Mouse (Mus musculus) megakaryocyte-erythroid progenitor cell, adult 5-6 weeks (primary cell): ENCODE data around the gene Car5b. TPM values are rescaled to one million over a fixed set of nuclear protein-coding genes. Genes with fewer than 3 reads are reported as not detected.

Experiments used
- ATAC-seq: replicated peaks from 2 replicates; pipeline ENCODE4 v1.8.0; 2016; ENCODE audit warnings: mild to moderate bottlenecking, inconsistent platforms; ENCODE audit not compliant: severe bottlenecking, poor library complexity, low FRiP score, low TSS enrichment
- total RNA-seq, 2 experiments: library from RNA; stranded (forward) in 1 of 2; stranded (reverse) in 1 of 2; fragments of 200-1000, 215-1000 nt in 1 of 2; fragments of >200 nt in 1 of 2; fragmentation: Nextera tagmentation in 1 of 2; gene quantifications; 2 replicates each; pipeline ENCODE4 v1.2.3; 2014 to 2017

Car5b gene
- total RNA-seq (2014; fragmentation: Nextera tagmentation) (0.17 TPM in 1 of 2 replicates, not detected in the other), total RNA-seq (2017) (0.47 and 1.4 TPM in 2 replicates)

DNA sequence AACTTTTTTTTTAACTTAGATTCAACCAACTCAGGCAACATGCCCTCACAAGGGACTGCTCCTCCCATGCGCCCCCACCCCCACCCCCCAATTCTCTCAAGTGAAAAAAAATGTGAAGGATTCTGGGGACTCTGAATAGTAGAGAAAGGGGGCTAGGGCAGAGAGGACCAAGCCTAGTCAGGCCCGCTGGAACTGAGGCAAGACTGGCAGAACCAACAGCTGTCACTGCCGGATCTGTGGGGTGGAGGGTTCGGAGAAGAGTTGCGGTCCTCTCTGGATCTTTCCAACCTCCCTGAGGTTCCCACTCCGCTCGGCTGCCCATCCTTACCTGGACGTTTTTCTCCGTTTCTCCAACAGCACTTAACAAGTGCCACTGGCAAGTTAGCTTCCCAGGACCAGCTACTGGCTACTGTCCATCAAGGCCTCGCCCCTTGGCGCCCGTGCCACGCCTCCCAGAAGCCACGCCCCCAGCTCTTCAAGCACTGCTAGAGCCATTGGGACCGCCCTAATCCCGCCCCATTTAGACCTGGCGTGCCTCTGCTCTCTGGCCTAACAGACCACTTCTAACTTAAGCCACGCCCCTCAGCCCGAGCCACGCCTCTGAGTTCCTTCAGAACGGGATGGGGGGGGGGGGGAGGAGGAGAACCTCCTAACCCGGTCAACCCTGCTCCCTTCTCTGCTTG, at the start of gene Car5b:
Gene Car5b (minus strand): TSS at position 391 of the 683 bp plus-strand sequence.
- peak; percentile 100 for ATAC-seq

GRCm38 (mm10) chrX:164076040-164076775, 48.4 kb upstream of the Car5b start, which contains the start of gene Siah1b:
Gene Siah1b (minus strand): TSS chrX:164076493.
- ATAC-seq: peak; percentile 98

- no peak for ATAC-seq
Observed at GRCm38 (mm10) chrX:164068968-164069367, 41.2 kb upstream of the Car5b start.

DNA sequence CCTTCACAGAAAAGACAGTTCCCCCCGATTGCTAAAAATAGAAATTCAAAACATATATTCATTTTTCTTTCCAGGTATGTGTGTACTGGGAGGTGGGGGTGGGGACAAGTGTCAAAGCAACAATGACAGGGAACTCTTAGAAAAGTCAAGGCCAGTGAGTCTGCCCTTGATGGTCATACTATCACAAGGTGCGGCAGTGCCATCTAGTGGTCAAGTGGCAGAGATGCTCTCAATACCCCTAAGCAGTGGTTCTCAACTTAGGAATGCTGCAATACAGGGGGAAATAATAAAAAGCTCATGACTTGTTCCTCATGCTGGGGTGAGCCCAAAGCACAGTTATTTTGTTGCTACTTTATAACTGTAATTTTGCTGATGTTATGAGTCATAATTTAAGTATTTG, 38.4 kb upstream of the Car5b start:
- peak; percentile 95 for ATAC-seq

GRCm38 (mm10) chrX:164059070-164059469, 31.3 kb upstream of the Car5b start:
- ATAC-seq: no peak

DNA sequence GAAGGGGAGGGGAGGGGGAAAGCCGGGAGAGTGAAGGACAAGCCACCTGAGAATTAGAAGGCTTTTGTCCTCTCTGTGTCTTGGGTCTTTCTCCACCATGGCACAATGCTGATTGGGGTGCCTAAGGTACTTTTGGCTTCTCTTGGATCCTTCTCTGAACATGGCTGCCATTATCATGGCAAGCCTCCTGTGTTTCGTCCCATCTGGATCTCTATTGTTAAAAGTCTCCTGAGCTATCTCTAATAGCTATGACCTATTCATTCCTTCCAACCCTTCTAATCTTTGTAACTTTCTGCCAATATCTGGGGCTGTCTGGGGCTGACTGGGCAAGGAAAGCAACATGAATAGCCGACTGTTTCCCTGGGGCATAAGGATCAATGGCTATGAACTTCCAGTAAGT, 30.7 kb upstream of the Car5b start:
- ATAC-seq: peak; percentile 79

DNA sequence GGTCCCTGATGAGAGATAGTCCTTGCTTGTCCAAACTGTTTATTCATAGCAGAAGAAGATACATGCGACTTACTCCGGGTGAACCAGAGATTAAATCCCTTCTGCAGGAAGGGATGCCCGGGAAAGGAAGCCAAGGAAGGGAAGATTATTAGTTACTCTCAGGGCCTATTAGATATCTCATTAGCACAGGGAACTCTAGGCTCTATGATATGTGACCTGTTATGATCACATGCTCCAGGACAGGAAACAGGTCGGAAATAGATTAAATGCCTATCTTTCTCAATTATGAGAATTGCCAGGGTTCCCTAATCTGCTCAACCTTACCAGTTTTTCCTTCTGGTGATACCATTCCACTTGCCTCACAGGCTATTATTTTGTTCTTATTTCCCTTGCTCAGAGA, 27.9 kb upstream of the Car5b start:
- ATAC-seq: peak; percentile 87

GRCm38 (mm10) chrX:164046736-164047135, 18.9 kb upstream of the Car5b start:
- ATAC-seq: no peak

DNA sequence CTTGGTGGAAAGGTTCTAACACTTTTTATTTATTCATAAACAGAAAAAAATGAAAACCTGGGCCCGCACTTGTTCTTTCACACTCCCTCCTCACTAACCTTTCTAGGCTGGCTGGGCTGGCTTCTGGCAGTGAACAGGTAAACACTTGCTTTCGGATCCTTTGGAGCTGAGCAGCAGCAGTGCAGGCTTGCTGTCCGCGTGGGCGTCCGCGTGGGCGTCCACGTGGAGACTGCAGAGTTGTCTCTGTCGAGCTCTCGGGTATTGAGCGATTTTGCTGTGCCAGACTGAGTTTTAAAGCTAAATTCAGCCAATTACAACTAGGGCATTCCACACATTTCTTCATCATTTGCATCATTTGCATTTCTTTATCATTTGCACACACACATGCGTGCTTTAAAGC, 14.3 kb upstream of the Car5b start:
- no peak for ATAC-seq

DNA sequence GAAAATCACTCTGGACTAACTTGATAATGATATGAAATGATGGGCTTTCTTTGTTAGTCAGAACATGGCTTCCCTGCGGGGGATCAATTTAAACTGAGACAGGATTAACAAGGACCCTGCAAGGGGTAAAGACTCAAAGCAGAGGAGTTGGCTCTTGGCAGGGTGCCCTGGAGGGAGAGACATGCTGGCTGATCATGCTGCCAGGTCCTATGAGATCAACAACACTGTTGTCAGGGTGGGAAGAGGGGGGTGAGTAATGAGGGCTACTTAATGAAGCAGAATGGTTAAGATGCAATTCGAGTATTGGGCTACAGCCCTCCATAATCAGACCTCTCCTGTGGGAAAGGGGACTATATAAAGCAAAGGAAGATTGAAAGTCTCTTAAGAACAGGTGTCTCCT, 11.1 kb upstream of the Car5b start:
- no peak for ATAC-seq

DNA sequence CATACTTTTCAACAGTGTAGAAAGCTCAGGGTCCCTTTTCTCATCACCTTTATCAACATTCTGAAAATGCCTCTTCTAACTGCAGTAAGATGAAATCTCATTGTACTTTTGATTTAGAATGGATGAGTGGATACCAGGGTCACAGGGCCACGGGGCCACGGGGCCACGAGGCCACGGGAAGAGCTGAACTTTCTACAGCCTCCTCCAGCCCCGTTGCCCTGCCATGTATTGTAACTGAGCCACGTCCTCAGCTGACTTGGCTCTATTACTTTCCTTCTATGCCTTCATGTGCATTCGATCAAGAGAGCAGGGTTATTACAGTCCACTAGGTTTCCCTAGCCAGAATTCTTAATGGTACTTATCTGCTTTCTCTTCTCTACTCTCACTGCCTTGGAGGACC, 8.1 kb upstream of the Car5b start:
- no peak for ATAC-seq

DNA sequence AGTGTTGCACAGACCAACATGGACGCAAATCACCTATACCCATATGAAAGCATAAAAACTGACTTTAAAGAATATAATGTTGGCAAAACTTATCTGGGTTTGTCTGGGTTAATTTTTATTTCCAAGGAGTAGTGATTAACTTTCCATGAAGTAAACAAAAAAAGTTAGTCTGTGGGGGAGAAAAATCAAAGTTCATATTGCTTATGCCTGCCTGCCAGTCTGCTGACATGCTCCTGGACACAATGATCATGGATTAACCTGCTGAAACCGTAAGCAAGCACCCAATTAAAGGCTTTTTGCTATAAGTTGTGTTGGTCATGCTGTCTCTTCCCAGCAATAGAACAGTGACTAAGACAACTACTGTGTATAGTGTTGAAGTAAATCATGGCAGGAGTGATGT, 7.6 kb upstream of the Car5b start:
- no peak for ATAC-seq

DNA sequence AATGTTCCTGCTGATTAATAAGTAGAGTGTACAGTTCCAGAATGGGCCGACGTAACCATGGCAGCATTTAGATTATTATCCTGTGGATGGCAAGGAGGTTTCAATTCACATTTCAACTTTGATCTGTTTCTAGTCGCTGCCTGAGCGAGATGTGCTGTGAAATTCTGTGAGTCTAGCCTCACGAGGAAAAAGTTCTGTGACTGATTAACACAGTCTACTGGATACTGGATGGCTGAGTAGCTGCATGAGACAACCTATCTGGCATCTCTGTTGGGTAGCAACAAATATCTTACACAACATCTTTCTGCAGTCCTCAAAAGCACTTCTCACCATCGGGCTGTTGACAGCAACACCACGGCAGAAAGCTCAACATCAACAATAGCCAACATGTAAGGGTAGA, 4.7 kb upstream of the Car5b start:
- no peak for ATAC-seq

DNA sequence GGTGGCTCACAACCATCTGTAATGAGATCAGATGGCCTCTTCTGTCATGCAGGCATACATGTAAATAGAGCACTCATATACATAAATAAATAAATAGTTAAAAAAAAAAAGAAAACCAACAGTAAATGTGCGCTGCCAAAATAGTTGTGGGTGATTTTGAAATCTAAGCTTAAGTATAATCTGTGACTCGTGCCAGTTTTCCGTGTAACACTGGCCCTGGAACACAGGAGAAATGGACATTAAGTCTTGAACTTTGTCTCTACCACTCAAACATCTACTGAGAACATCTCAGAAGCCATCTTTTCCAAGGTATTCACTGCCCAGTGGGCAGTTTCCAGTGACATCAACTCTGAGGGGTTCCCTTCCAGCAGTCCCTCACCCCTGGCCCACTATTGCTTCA, 12.2 kb downstream of the Car5b start:
- ATAC-seq: no peak

DNA sequence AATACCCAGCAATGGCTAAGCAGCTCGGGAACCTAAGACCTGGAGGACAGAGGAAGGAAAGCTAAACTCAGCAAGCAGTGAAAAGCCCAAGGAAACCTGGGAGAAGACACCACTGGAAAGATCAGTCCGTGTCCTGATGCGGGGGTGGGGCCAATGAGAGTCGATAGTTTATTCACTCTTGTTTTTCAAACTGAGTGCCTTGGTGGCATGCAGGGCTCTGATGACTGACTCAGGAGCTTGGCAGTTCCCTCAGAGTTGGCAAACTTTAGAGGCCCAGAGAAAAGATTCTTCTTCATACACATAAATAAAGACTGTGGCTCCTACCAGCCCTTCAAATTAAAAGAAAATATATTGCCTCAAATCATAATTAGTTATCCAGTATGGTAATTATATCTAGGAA, 12.8 kb downstream of the Car5b start:
- ATAC-seq: no peak

- ATAC-seq: no peak
Observed at GRCm38 (mm10) chrX:164013318-164013717, 14.5 kb downstream of the Car5b start.

DNA sequence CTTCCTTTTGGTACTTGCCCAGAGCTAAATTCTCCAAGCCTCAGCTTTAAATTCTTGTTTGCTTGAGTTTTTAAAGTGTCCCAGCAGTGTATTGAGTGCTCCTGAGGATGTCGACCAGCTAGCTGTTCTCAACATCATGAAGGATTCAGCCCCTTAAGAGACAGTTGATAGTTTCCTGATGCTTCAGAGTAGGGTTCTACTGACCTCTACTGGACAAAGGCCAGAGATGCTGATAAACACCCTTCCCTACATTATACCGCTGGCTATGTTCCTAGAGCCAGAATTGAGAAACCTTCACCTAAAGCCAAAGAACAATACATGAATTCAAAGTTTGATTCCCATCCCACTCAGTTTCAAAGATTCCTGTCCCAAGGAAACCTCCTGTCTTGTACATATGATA, 23.0 kb downstream of the Car5b start:
- peak; percentile 93 for ATAC-seq

DNA sequence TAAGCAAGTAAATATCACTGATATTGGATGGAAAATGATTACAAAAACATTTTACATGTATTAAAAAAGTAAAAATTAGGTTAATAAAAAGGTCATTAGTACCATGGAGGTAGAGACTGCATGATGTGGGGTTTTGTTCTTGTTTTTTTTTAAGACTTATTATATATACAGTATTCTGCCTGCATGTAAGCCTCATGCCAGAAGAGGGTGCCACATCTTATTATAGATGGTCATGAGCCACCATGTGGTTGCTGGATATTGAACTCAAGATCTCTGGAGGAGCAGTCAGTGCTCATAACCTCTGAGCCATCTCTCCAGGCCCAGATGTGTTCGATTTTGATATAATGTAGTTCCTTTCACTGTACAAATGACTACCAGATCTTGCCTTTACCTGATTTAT, 27.9 kb downstream of the Car5b start:
- ATAC-seq: 0 out of 2 replicates have a peak, but pooled peaks have one; percentile 50

- ATAC-seq: no peak
Observed at GRCm38 (mm10) chrX:163996754-163997153, 31.0 kb downstream of the Car5b start.

DNA sequence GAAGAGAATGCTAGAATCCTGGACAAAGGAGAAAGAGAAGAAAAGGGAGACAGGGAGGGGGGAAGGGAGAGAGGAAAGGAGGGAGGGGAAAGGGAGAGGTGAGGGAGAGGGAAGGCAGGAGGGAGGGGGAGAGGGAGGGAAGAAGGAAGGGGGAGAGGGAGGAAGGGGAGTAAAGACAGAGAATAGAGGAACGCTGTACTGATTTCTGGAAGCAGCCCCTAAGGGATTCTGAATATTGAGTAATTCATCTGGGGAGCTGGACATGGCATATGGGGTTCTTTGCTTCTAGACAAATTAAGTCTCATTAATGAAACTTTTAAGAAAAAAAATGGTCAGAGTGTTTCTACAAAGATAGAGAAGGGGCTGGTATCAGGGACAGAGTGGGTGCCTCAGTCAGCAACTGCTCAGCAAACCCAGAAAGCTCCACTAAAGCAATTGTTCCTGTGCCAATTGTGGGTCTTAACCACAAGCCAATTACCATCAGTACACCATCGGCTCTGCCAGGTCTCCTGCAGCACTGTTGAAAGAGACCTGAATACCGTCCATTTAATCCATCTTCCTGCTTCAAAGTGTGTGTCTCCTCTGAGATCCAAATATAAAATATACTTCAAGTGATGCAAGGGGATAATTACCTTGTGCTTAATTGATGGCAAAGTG, 40.0 kb downstream of the Car5b start:
- peak; percentile 68 for ATAC-seq
